Mouse (Mus musculus) heart, embryonic 14.5 days (tissue): ENCODE measurements around the gene Maml3. TPM values are rescaled to one million over a fixed set of nuclear protein-coding genes. Genes with fewer than 3 reads are reported as not detected.

Experiments used
- ATAC-seq: fragments of 200-750 bp; cut with Nextera tagmentation; 2 replicates; pipeline ENCODE4 v1.8.0; 2017; ENCODE audit warnings: low read depth, moderate TSS enrichment; ENCODE audit not compliant: insufficient number of reproducible peaks, insufficient read depth, low FRiP score
- H3K27ac ChIP-seq, 2 experiments: fragments of 200-500 bp in 1 of 2; fragments of 300-500 bp in 1 of 2; sonication (generic) in 1 of 2; replicated peaks in 1 of 2; 2 replicates each; pipeline ENCODE4 v1.5.1; 2012 to 2014; ENCODE audit warnings: low read depth in 2 of 2, low read length in 2 of 2, control low read depth in 1 of 2, mild to moderate bottlenecking in 1 of 2, mixed read lengths in 1 of 2; ENCODE audit not compliant: control insufficient read depth in 1 of 2, insufficient read depth in 1 of 2
- H3K27me3 ChIP-seq: fragments of 300-500 bp; sonication (generic); 2 replicates; pipeline ENCODE4 v1.6.1; 2014; ENCODE audit warnings: mild to moderate bottlenecking, low read length, control low read depth; ENCODE audit not compliant: control insufficient read depth, insufficient read depth
- H3K36me3 ChIP-seq: fragments of 300-500 bp; sonication (generic); 2 replicates; pipeline ENCODE4 v1.6.1; 2014; ENCODE audit warnings: mild to moderate bottlenecking, control low read depth, low read length, mixed read lengths; ENCODE audit not compliant: control insufficient read depth, insufficient read depth
- H3K4me1 ChIP-seq, 2 experiments: fragments of 200-500 bp in 1 of 2; fragments of 300-500 bp in 1 of 2; sonication (generic) in 1 of 2; 2 replicates each; pipeline ENCODE4 v1.6.1; 2012 to 2014; ENCODE audit warnings: low read length in 2 of 2, control low read depth in 1 of 2, mixed read lengths in 1 of 2; ENCODE audit not compliant: control insufficient read depth in 2 of 2, insufficient read depth in 2 of 2
- H3K4me2 ChIP-seq: fragments of 300-500 bp; sonication (generic); 2 replicates; pipeline ENCODE4 v1.6.1; 2014; ENCODE audit warnings: mild to moderate bottlenecking, low read length
- H3K4me3 ChIP-seq, 2 experiments: fragments of 200-500 bp in 1 of 2; fragments of 300-500 bp in 1 of 2; sonication (generic) in 1 of 2; 2 replicates each; pipeline ENCODE4 v1.5.1; 2012 to 2014; ENCODE audit warnings: low read length in 2 of 2, mild to moderate bottlenecking in 2 of 2, control low read depth in 1 of 2, low read depth in 1 of 2, moderate library complexity in 1 of 2; ENCODE audit not compliant: control insufficient read depth in 1 of 2, insufficient read depth in 1 of 2
- H3K9ac ChIP-seq: fragments of 300-500 bp; sonication (generic); 2 replicates; pipeline ENCODE4 v1.6.1; 2014; ENCODE audit warnings: mild to moderate bottlenecking, low read length
- H3K9me3 ChIP-seq: fragments of 300-500 bp; sonication (generic); 2 replicates; pipeline ENCODE4 v1.6.1; 2016; ENCODE audit warnings: low read length, control low read depth; ENCODE audit not compliant: control insufficient read depth
- WGBS: fragments of 180-500 bp; shearing (Covaris S2); extraction: QIAGEN DNeasy Blood & Tissue Kit; methylation state at CpG from one replicate; pipeline ENCODE4 v1.1.7; 2014; 5-methylcytosine and 5-hydroxymethylcytosine counted together
- polyA plus RNA-seq: library from polyadenylated mRNA; unstranded; fragments of >200 nt; fragmentation: Nextera tagmentation; extraction: Ambion mirVana; gene quantifications from 2 replicates; pipeline ENCODE4 v1.2.1, GENCODE M21; 2014

Maml3 gene
- polyA plus RNA-seq, 1 experiment from 2014 or later: 2.9 TPM

DNA sequence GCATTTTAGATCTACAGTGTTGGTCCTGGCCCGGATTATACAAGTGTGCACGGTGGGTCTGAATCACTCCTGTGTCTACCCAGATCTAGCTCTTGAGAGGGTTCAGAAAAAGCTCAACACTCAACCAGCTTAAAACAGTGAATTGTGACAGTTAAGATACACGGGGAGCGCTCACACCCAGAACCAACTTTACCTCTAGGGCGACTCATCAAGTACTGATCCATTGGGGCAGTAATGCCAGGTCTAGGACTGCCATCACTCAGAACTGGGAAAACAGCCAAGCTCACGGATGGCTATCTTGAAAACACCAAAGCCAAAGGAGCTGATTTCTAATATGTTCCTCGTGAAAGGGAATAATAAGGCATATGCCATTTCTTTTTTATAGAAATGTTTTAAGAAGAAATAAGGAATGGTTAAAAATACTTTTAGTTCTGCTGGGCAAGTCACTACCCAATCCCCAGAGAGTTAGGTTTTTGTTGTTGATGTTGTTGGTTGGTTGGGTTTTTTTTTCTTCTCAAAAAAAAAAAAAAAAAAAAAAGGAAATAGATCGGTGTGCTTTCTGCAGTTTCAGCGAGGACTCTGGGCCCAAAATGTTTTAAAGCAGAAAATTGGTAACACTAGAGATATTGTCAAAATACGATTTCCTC, 103.9 kb downstream of the Maml3 start:
- Histone ChIP-seq H3K27me3 (no peaks in the 10 kb centered on the region), H3K27ac (no peak overlapping the region), H3K9ac (no peak overlapping the region), H3K36me3 (no peaks in the 10 kb centered on the region), H3K4me1 (peaks cover 7 to 18% of the 10 kb centered on the region in 2 experiments), H3K4me2 (no peak overlapping the region), H3K9me3 (no peaks in the 10 kb centered on the region), H3K4me3 (no peak overlapping the region)
- ATAC-seq: no peak
- WGBS: 80% methylated on average over 10 of the region's 10 CpGs

DNA sequence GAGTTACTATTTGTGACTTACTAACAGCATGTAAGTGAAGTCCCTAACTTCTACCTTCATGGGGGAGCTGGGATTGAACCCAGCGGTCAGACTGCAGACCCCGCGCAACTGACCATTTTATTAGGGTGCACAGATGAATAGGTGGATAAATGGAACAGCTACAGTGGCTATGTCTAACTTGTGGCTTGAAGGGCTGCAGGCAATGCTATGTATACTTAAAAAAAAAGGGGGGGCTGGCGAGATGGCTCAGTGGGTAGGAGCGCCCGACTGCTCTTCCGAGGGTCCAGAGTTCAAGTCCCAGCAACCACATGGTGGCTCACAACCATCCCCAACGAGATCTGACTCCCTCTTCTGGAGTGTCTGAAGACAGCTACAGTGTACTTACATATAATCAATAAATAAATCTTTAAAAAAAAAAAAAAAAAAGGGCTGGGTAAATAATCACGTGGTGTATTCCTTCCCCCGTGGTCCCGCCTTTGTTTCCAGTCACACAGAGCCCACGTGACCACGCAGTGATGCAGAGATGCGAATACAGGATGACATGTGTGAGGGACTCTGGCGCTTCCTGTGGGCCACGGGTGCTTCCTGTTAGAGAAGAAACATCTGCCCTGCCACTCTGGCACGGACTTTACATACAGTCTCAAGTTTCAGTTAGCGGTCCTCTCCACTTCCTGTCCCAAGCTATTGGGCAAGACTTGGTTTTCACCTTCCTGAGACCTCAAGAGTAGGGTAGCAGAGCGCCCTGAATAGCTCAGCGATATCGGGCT, 105.0 kb downstream of the Maml3 start:
- no peaks in the 10 kb centered on the region for H3K36me3 ChIP-seq
- no peak overlapping the region for H3K4me2 ChIP-seq
- no peak for ATAC-seq
- no peak overlapping the region for H3K9ac ChIP-seq
- H3K27ac ChIP-seq: no peak overlapping the region
- H3K9me3 ChIP-seq: no peaks in the 10 kb centered on the region
- H3K4me3 ChIP-seq: no peak overlapping the region
- H3K4me1 ChIP-seq: peaks cover 3 to 14% of the 10 kb centered on the region in 2 experiments; a peak in 3 of 4 replicates
- 87% methylated on average over 21 of the region's 21 CpGs for WGBS
- H3K27me3 ChIP-seq: no peaks in the 10 kb centered on the region

DNA sequence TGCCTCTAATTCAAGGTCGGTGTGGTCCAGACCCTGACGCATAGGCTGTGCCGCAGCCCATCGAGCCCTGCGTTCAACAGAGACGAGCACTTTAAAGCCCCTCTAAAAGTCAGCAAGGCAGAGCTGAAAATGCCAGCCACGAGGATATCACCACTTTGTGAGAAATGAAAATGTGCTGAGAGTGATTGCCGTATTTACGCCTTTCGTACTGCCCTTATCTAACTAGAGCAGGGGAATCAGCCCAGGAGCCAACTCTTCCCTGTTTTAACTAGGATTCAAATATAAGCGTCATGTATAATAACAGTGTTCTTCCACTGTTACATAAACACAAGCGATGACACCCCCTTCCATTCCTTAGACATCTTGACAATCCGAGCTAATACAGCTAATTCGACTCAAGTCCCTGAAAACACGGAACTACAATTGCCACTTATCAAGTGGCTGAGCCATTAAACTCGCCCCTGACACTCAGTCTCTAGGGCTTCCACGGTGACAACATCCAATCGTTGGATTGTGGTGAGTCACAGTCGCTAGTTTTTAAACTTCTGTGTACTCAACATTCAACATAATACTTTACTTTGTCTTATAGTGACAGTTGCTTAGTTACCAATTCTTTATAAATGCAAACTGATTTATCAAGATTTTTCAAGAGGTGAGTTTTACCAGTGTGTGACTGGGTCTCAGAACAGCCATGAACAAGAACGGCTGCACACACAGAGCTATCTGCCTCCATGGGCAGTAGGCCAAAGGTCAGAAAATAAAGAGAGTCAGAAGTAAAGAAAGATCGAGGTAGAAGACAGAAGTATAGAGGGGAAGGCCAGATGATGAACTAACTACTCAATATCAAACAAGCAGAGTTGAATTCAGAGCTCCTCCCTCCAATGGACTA, 106.1 kb downstream of the Maml3 start:
- Histone ChIP-seq H3K9ac (no peak overlapping the region), H3K4me3 (no peak overlapping the region), H3K4me1 (peaks cover 3 to 14% of the 10 kb centered on the region in 2 experiments; a peak in 3 of 4 replicates), H3K9me3 (no peaks in the 10 kb centered on the region), H3K27me3 (no peaks in the 10 kb centered on the region), H3K27ac (no peak overlapping the region), H3K36me3 (no peaks in the 10 kb centered on the region), H3K4me2 (no peak overlapping the region)
- 61% methylated on average over 21 of the region's 21 CpGs for WGBS
- no peak for ATAC-seq

DNA sequence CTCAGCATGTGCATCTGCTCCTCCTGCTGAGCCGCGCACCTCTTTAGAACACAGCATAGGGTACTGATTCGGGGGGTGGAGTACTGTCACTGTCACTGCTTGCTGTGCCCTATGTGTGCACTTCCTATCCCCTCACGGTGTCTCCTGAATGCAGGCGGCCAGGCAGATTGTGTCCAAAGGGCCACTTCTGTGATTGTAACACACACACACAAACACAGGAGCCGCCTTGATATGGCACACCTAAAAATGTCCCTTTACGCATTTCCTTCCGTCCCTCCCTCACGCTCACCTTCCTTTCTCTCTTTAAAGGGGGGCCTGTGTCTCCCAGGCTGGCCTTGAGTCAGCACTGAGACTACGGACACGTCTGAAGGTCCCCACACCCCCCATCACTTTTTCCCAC, 107.3 kb downstream of the Maml3 start:
- Histone ChIP-seq H3K36me3 (no peaks in the 10 kb centered on the region), H3K4me1 (peaks cover 3 to 14% of the 10 kb centered on the region in 2 experiments; a peak in 3 of 4 replicates), H3K27me3 (no peaks in the 10 kb centered on the region), H3K27ac (no peak overlapping the region), H3K9ac (no peak overlapping the region), H3K4me2 (no peak overlapping the region), H3K9me3 (no peaks in the 10 kb centered on the region), H3K4me3 (no peak overlapping the region)
- ATAC-seq: no peak
- 76% methylated on average over 11 of the region's 11 CpGs for WGBS

DNA sequence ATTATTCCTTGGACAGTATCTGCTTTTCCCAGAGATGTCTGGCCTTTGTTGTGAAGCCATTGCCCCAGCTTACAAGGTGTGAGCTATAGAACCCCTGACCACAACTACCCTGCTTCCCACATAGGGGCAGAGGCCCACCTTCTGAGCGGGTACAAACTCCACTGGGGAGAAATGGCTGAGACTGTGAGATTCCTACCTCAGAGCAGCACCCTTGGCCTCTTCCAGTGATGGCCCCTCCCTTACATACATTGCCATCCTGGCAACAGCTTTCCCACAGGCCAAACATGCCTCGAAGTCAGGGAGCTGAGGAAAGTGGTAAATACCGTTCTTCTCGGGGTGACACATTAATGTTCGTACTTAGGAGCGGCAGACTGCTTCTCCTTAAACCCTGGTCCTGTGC, 118.4 kb downstream of the Maml3 start:
- no peaks in the 10 kb centered on the region for H3K9me3 ChIP-seq
- 85% methylated on average over 6 of the region's 6 CpGs for whole genome bisulfite sequencing
- no peak overlapping the region for H3K9ac ChIP-seq
- H3K4me3 ChIP-seq: no peak overlapping the region
- no peaks in the 10 kb centered on the region for H3K4me1 ChIP-seq
- no peaks in the 10 kb centered on the region for H3K36me3 ChIP-seq
- H3K27ac ChIP-seq: no peak overlapping the region
- H3K27me3 ChIP-seq: no peaks in the 10 kb centered on the region
- ATAC-seq: no peak
- H3K4me2 ChIP-seq: no peak overlapping the region

DNA sequence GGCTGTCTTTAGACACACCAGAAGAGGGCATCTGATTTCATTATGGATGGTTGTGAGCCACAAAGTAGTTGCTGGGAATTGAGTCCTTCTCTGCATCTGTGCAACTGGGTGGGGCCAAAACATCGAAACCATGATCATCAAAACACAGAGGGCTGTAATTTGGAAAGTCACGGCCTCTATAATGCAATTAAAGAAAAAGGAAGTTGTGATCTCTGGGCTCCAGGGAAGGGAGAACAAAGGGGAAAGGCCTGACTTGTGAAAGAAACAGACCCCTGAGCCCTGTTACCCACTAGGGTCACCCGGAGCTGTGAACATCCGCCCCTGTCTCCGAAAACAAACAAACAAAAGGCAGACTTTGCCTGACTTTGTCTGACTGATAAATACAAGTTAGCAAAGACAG, 123.4 kb downstream of the Maml3 start:
- Histone ChIP-seq H3K9ac (no peak overlapping the region), H3K4me2 (no peak overlapping the region), H3K27me3 (no peaks in the 10 kb centered on the region), H3K27ac (no peak overlapping the region), H3K4me1 (no peaks in the 10 kb centered on the region), H3K4me3 (no peak overlapping the region), H3K36me3 (no peaks in the 10 kb centered on the region), H3K9me3 (no peaks in the 10 kb centered on the region)
- no peak for ATAC-seq
- 73% methylated on average over 5 of the region's 5 CpGs for WGBS

DNA sequence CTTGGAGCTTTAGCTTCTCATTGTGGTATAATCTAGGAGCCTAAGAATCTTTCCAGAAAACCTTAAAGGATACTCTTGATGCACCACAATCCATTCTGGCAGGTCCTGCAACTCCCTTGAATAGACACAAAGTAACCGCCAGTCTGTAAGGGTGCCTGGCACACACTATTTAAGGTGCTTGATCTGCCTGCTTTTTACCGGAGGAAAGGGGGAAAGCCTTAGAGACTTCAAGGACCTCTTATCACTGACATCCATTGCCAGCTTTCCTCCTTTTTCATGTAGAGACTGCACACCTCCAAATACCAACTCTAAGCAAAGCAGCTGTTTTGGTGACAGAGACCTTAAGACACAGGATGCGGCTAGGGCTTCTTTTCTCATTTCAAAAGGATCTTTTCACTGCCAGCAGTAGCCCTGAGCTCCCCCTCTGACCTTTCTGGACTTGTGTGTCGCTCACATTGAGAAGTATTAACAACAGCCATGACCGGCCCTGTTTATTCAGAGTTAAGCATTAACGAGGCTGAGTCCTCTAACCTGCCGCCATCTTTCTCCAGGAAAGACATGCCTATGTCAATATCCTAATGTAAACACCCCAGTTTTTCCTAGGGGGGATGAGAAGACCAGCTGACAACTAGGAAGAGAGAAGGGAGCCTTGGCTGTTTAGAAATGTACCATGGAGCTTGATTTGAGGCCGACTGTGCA, 127.1 kb downstream of the Maml3 start:
- no peak overlapping the region for H3K4me3 ChIP-seq
- no peaks in the 10 kb centered on the region for H3K9me3 ChIP-seq
- H3K27me3 ChIP-seq: no peaks in the 10 kb centered on the region
- no peaks in the 10 kb centered on the region for H3K36me3 ChIP-seq
- no peak overlapping the region for H3K4me2 ChIP-seq
- no peak for ATAC-seq
- no peak overlapping the region for H3K27ac ChIP-seq
- H3K4me1 ChIP-seq: no peaks in the 10 kb centered on the region
- 75% methylated on average over 8 of the region's 8 CpGs for WGBS
- H3K9ac ChIP-seq: no peak overlapping the region
